Mouse (Mus musculus) spleen, embryonic (tissue): Measurements from ENCODE around the gene Htra1.

Source experiments
- CTCF ChIA-PET: fragments of 350-600 bp; sonication (Branson Sonifier 250); formaldehyde crosslinking; loops from one replicate; lab custom pipeline; 2022; lab: Charles Lee

Htra1 gene

GRCm38 (mm10) chr7:131004071-131004470 lies 68.2 kb downstream of the Htra1 start:
- CTCF ChIA-PET: interaction anchor here (0.6 kb wide), 1 partner anchor 933 kb away, joined by 3 read pairs; no protein-coding TSS in a partner anchor

GRCm38 (mm10) chr7:131007221-131007620 lies 71.3 kb downstream of the Htra1 start:
- CTCF ChIA-PET: no interaction called here

GRCm38 (mm10) chr7:131009178-131009577 lies 73.3 kb downstream of the Htra1 start:
- CTCF ChIA-PET: no interaction called here

GRCm38 (mm10) chr7:131011901-131012300 lies 76.0 kb downstream of the Htra1 start:
- CTCF ChIA-PET: no interaction called here

- CTCF ChIA-PET: no interaction called here
Observed at GRCm38 (mm10) chr7:131019181-131019580, 83.3 kb downstream of the Htra1 start.

- CTCF ChIA-PET: no interaction called here
Observed at GRCm38 (mm10) chr7:131024807-131025206, 88.9 kb downstream of the Htra1 start.

GRCm38 (mm10) chr7:131027557-131027956 lies 91.6 kb downstream of the Htra1 start:
- CTCF ChIA-PET: no interaction called here

GRCm38 (mm10) chr7:131031755-131032154 lies 95.8 kb downstream of the Htra1 start, which contains the start of gene Dmbt1:
Gene Dmbt1, plus strand, starts transcription at chr7:131032053.
- CTCF ChIA-PET: no interaction called here
